Mouse (Mus musculus): ENCODE measurements around the gene Tff1. TPM values are rescaled to one million over a fixed set of nuclear protein-coding genes. Genes with fewer than 3 reads are reported as not detected.

The Tff1 gene
- total and polyA plus RNA-seq, 2 experiments from 2014 or later, result not detected

GRCm38 (mm10) chr17:31196283-31196682 lies 31.2 kb upstream of the Tff1 start:
- Histone ChIP-seq H3K9ac (no peak overlapping the region), H3K9me3 (ENCODE audit: low read length) (no peaks in the 10 kb centered on the region), H3K27ac (ENCODE audit: low read depth, low read length) (no peak overlapping the region), H3K4me1 (ENCODE audit: insufficient read depth) (no peaks in the 10 kb centered on the region), H3K4me2 (ENCODE audit: low read depth) (no peak overlapping the region), H3K27me3 (ENCODE audit: insufficient read depth, low read length) (no peaks in the 10 kb centered on the region), H3K4me3 (ENCODE audit: low read depth, low read length) (no peak overlapping the region), H3K36me3 (ENCODE audit: insufficient read depth) (no peaks in the 10 kb centered on the region)
- 91% methylated on average over 7 of the region's 7 CpGs for WGBS
- ATAC-seq, result no peak
- no peak for DNase-seq
- no peak for TF ChIP-seq CTCF (IDR thresholded peaks at IDR 0.05; ENCODE audit: low read depth)

- TF ChIP-seq CTCF (IDR thresholded peaks at IDR 0.05; ENCODE audit: low read depth), result no peak
Observed at GRCm38 (mm10) chr17:31195207-31195606, 30.1 kb upstream of the Tff1 start.

GRCm38 (mm10) chr17:31193360-31193759 lies 28.3 kb upstream of the Tff1 start:
- Histone ChIP-seq H3K4me1 (ENCODE audit: insufficient read depth) (no peaks in the 10 kb centered on the region), H3K4me2 (ENCODE audit: low read depth) (no peak overlapping the region), H3K4me3 (ENCODE audit: low read depth, low read length) (no peak overlapping the region), H3K9me3 (ENCODE audit: low read length) (no peaks in the 10 kb centered on the region), H3K27me3 (ENCODE audit: insufficient read depth, low read length) (no peaks in the 10 kb centered on the region), H3K36me3 (ENCODE audit: insufficient read depth) (no peaks in the 10 kb centered on the region), H3K9ac (no peak overlapping the region), H3K27ac (ENCODE audit: low read depth, low read length) (no peak overlapping the region)
- WGBS, result 90% methylated on average over 9 of the region's 9 CpGs
- no peak for ATAC-seq
- TF ChIP-seq CTCF (IDR thresholded peaks at IDR 0.05; ENCODE audit: low read depth), result no peak
- DNase-seq, result no peak

More at GRCm38 (mm10) chr17:31195207-31195606, 30.1 kb upstream of the Tff1 start:
- Histone ChIP-seq H3K27me3 (ENCODE audit: insufficient read depth, low read length) (no peaks in the 10 kb centered on the region), H3K27ac (ENCODE audit: low read depth, low read length) (no peak overlapping the region), H3K36me3 (ENCODE audit: insufficient read depth) (no peaks in the 10 kb centered on the region), H3K9ac (no peak overlapping the region), H3K9me3 (ENCODE audit: low read length) (no peaks in the 10 kb centered on the region), H3K4me2 (ENCODE audit: low read depth) (no peak overlapping the region), H3K4me1 (ENCODE audit: insufficient read depth) (no peaks in the 10 kb centered on the region), H3K4me3 (ENCODE audit: low read depth, low read length) (no peak overlapping the region)
- no peak for DNase-seq
- 79% methylated on average over 6 of the region's 6 CpGs for WGBS
- ATAC-seq, result no peak

- no peaks in the 10 kb centered on the region for H3K9me3 ChIP-seq (ENCODE audit: low read length)
- no peak for ATAC-seq
- H3K27me3 ChIP-seq (ENCODE audit: insufficient read depth, low read length), result no peaks in the 10 kb centered on the region
- no peak overlapping the region for H3K4me3 ChIP-seq (ENCODE audit: low read depth, low read length)
- no peak for DNase-seq
- no peaks in the 10 kb centered on the region for H3K4me1 ChIP-seq (ENCODE audit: insufficient read depth)
- no peaks in the 10 kb centered on the region for H3K36me3 ChIP-seq (ENCODE audit: insufficient read depth)
- no peak overlapping the region for H3K4me2 ChIP-seq (ENCODE audit: low read depth)
- no peak overlapping the region for H3K27ac ChIP-seq (ENCODE audit: low read depth, low read length)
- TF ChIP-seq CTCF (IDR thresholded peaks at IDR 0.05; ENCODE audit: low read depth), result no peak
- no peak overlapping the region for H3K9ac ChIP-seq
- WGBS, result 77% methylated on average over 2 of the region's 2 CpGs
Observed at GRCm38 (mm10) chr17:31192663-31193062, 27.6 kb upstream of the Tff1 start.

- H3K27me3 ChIP-seq (ENCODE audit: insufficient read depth, low read length), result no peaks in the 10 kb centered on the region
- ATAC-seq (no peak), DNase-seq (no peak)
- 69% methylated on average over 8 of the region's 8 CpGs for WGBS
- H3K36me3 ChIP-seq (ENCODE audit: insufficient read depth), result no peaks in the 10 kb centered on the region
- no peak overlapping the region for H3K4me2 ChIP-seq (ENCODE audit: low read depth)
- no peak overlapping the region for H3K4me3 ChIP-seq (ENCODE audit: low read depth, low read length)
- H3K9me3 ChIP-seq (ENCODE audit: low read length), result no peaks in the 10 kb centered on the region
- H3K4me1 ChIP-seq (ENCODE audit: insufficient read depth), result no peaks in the 10 kb centered on the region
- no peak overlapping the region for H3K27ac ChIP-seq (ENCODE audit: low read depth, low read length)
- TF ChIP-seq CTCF (IDR thresholded peaks at IDR 0.05; ENCODE audit: low read depth), result no peak
- H3K9ac ChIP-seq, result no peak overlapping the region
Observed at GRCm38 (mm10) chr17:31191825-31192224, 26.7 kb upstream of the Tff1 start.

- no peak overlapping the region for H3K4me2 ChIP-seq (ENCODE audit: low read depth)
- no peak overlapping the region for H3K4me3 ChIP-seq (ENCODE audit: low read depth, low read length)
- no peaks in the 10 kb centered on the region for H3K36me3 ChIP-seq (ENCODE audit: insufficient read depth)
- TF ChIP-seq CTCF (IDR thresholded peaks at IDR 0.05; ENCODE audit: low read depth), result peak; percentile 89
- no peak overlapping the region for H3K9ac ChIP-seq
- H3K27me3 ChIP-seq (ENCODE audit: insufficient read depth, low read length), result no peaks in the 10 kb centered on the region
- no peaks in the 10 kb centered on the region for H3K4me1 ChIP-seq (ENCODE audit: insufficient read depth)
- ATAC-seq (peak; percentile 54; the same call in 1 of the 2 replicates), DNase-seq (peak; percentile 75)
- WGBS, result 20% methylated on average over 4 of the region's 4 CpGs
- no peak overlapping the region for H3K27ac ChIP-seq (ENCODE audit: low read depth, low read length)
- H3K9me3 ChIP-seq (ENCODE audit: low read length), result no peaks in the 10 kb centered on the region
Observed at GRCm38 (mm10) chr17:31187370-31187769, 22.3 kb upstream of the Tff1 start.

GRCm38 (mm10) chr17:31184269-31184990 lies 19.4 kb upstream of the Tff1 start:
- Histone ChIP-seq H3K36me3 (ENCODE audit: insufficient read depth) (no peaks in the 10 kb centered on the region), H3K4me1 (ENCODE audit: insufficient read depth) (no peaks in the 10 kb centered on the region), H3K4me2 (ENCODE audit: low read depth) (no peak overlapping the region), H3K27ac (ENCODE audit: low read depth, low read length) (no peak overlapping the region), H3K4me3 (ENCODE audit: low read depth, low read length) (no peak overlapping the region), H3K27me3 (ENCODE audit: insufficient read depth, low read length) (no peaks in the 10 kb centered on the region), H3K9me3 (ENCODE audit: low read length) (no peaks in the 10 kb centered on the region), H3K9ac (no peak overlapping the region)
- DNase-seq (no peak), ATAC-seq (no peak)
- 86% methylated on average over 12 of the region's 12 CpGs for WGBS
- TF ChIP-seq CTCF (IDR thresholded peaks at IDR 0.05; ENCODE audit: low read depth), result no peak
